Mouse (Mus musculus): ENCODE measurements at regions not wholly inside any gene's neighbourhood (a gene's known extent, or its start where the extent isn't known, plus 50 kb on each side); places are given as distances from the start of the nearest gene placed in this dataset.

GRCm38 (mm10) chr8:10885452-10885851 lies 122.8 kb downstream of the Irs2 start:
- no peak for DNase-seq (ENCODE audit: low read depth in 1 of 2, low spot score in 2 of 2)
- no peaks in the 10 kb centered on the region for H3K27me3 ChIP-seq (ENCODE audit: control insufficient read depth, insufficient read depth, low read length)
- no peak overlapping the region for H3K4me3 ChIP-seq (ENCODE audit: extremely low read depth, insufficient read depth, insufficient read length)
- no peaks in the 10 kb centered on the region for H3K4me1 ChIP-seq (ENCODE audit: control insufficient read depth, insufficient read depth, insufficient read length)
- TF ChIP-seq POLR2A (IDR thresholded peaks at IDR 0.05; ENCODE audit: low read depth, low read length) = no peak
- no peak for TF ChIP-seq CTCF (IDR thresholded peaks at IDR 0.05; ENCODE audit: extremely low read depth, insufficient read depth, insufficient read length, insufficient replicate concordance)
- 85% methylated on average over 3 of the region's 3 CpGs for WGBS
- H3K27ac ChIP-seq (ENCODE audit: insufficient read depth, low read length) = no peak overlapping the region
- H3K36me3 ChIP-seq (ENCODE audit: control insufficient read depth, insufficient read depth, low read length) = no peaks in the 10 kb centered on the region

GRCm38 (mm10) chr8:10883418-10883817 lies 124.8 kb downstream of the Irs2 start:
- Histone ChIP-seq H3K4me1 (ENCODE audit: control insufficient read depth, insufficient read depth, insufficient read length) (no peaks in the 10 kb centered on the region), H3K4me3 (ENCODE audit: extremely low read depth, insufficient read depth, insufficient read length) (no peak overlapping the region), H3K27me3 (ENCODE audit: control insufficient read depth, insufficient read depth, low read length) (no peaks in the 10 kb centered on the region), H3K27ac (ENCODE audit: insufficient read depth, low read length) (no peak overlapping the region), H3K36me3 (ENCODE audit: control insufficient read depth, insufficient read depth, low read length) (no peaks in the 10 kb centered on the region)
- DNase-seq (ENCODE audit: low read depth in 1 of 2, low spot score in 2 of 2) = no peak
- TF ChIP-seq CTCF (IDR thresholded peaks at IDR 0.05; ENCODE audit: extremely low read depth, insufficient read depth, insufficient read length, insufficient replicate concordance) (no peak), POLR2A (IDR thresholded peaks at IDR 0.05; ENCODE audit: low read depth, low read length) (no peak)
- 83% methylated on average over 7 of the region's 7 CpGs for WGBS

GRCm38 (mm10) chr8:10882381-10882780 lies 125.9 kb downstream of the Irs2 start:
- no peaks in the 10 kb centered on the region for H3K27me3 ChIP-seq (ENCODE audit: control insufficient read depth, insufficient read depth, low read length)
- no peak for DNase-seq (ENCODE audit: low read depth in 1 of 2, low spot score in 2 of 2)
- TF ChIP-seq CTCF (IDR thresholded peaks at IDR 0.05; ENCODE audit: extremely low read depth, insufficient read depth, insufficient read length, insufficient replicate concordance) (no peak), POLR2A (IDR thresholded peaks at IDR 0.05; ENCODE audit: low read depth, low read length) (no peak)

GRCm38 (mm10) chr8:10879883-10880282 lies 128.4 kb downstream of the Irs2 start:
- WGBS = 67% methylated on average over 6 of the region's 6 CpGs
- Histone ChIP-seq H3K27ac (ENCODE audit: insufficient read depth, low read length) (no peak overlapping the region), H3K4me1 (ENCODE audit: control insufficient read depth, insufficient read depth, insufficient read length) (no peaks in the 10 kb centered on the region), H3K36me3 (ENCODE audit: control insufficient read depth, insufficient read depth, low read length) (no peaks in the 10 kb centered on the region), H3K27me3 (ENCODE audit: control insufficient read depth, insufficient read depth, low read length) (no peaks in the 10 kb centered on the region), H3K4me3 (ENCODE audit: extremely low read depth, insufficient read depth, insufficient read length) (no peak overlapping the region)
- TF ChIP-seq POLR2A (IDR thresholded peaks at IDR 0.05; ENCODE audit: low read depth, low read length) (no peak), CTCF (IDR thresholded peaks at IDR 0.05; ENCODE audit: extremely low read depth, insufficient read depth, insufficient read length, insufficient replicate concordance) (no peak)
- no peak for DNase-seq (ENCODE audit: low read depth in 1 of 2, low spot score in 2 of 2)

More at GRCm38 (mm10) chr8:10882381-10882780, 125.9 kb downstream of the Irs2 start:
- WGBS = 86% methylated on average over 5 of the region's 5 CpGs
- no peaks in the 10 kb centered on the region for H3K36me3 ChIP-seq (ENCODE audit: control insufficient read depth, insufficient read depth, low read length)
- H3K4me3 ChIP-seq (ENCODE audit: extremely low read depth, insufficient read depth, insufficient read length) = no peak overlapping the region
- no peaks in the 10 kb centered on the region for H3K4me1 ChIP-seq (ENCODE audit: control insufficient read depth, insufficient read depth, insufficient read length)
- no peak overlapping the region for H3K27ac ChIP-seq (ENCODE audit: insufficient read depth, low read length)

- 90% methylated on average over 10 of the region's 10 CpGs for WGBS
- H3K4me3 ChIP-seq (ENCODE audit: extremely low read depth, insufficient read depth, insufficient read length) = no peak overlapping the region
- no peaks in the 10 kb centered on the region for H3K27me3 ChIP-seq (ENCODE audit: control insufficient read depth, insufficient read depth, low read length)
- no peaks in the 10 kb centered on the region for H3K36me3 ChIP-seq (ENCODE audit: control insufficient read depth, insufficient read depth, low read length)
- TF ChIP-seq CTCF (IDR thresholded peaks at IDR 0.05; ENCODE audit: extremely low read depth, insufficient read depth, insufficient read length, insufficient replicate concordance) (no peak), POLR2A (IDR thresholded peaks at IDR 0.05; ENCODE audit: low read depth, low read length) (no peak)
- no peak overlapping the region for H3K27ac ChIP-seq (ENCODE audit: insufficient read depth, low read length)
- no peak for DNase-seq (ENCODE audit: low read depth in 1 of 2, low spot score in 2 of 2)
- H3K4me1 ChIP-seq (ENCODE audit: control insufficient read depth, insufficient read depth, insufficient read length) = no peaks in the 10 kb centered on the region
These were observed 129.0 kb downstream of the Irs2 start for GRCm38 (mm10) chr8:10879049-10879847.

- no peaks in the 10 kb centered on the region for H3K27me3 ChIP-seq (ENCODE audit: control insufficient read depth, insufficient read depth, low read length)
- no peaks in the 10 kb centered on the region for H3K4me1 ChIP-seq (ENCODE audit: control insufficient read depth, insufficient read depth, insufficient read length)
- no peak overlapping the region for H3K4me3 ChIP-seq (ENCODE audit: extremely low read depth, insufficient read depth, insufficient read length)
- TF ChIP-seq CTCF (IDR thresholded peaks at IDR 0.05; ENCODE audit: extremely low read depth, insufficient read depth, insufficient read length, insufficient replicate concordance) (no peak), POLR2A (IDR thresholded peaks at IDR 0.05; ENCODE audit: low read depth, low read length) (no peak)
- 86% methylated on average over 4 of the region's 4 CpGs for WGBS
- H3K27ac ChIP-seq (ENCODE audit: insufficient read depth, low read length) = no peak overlapping the region
- DNase-seq (ENCODE audit: low read depth in 1 of 2, low spot score in 2 of 2) = no peak
- no peaks in the 10 kb centered on the region for H3K36me3 ChIP-seq (ENCODE audit: control insufficient read depth, insufficient read depth, low read length)
These were observed 129.9 kb downstream of the Irs2 start for GRCm38 (mm10) chr8:10878371-10878770.

- WGBS = 87% methylated on average over 6 of the region's 6 CpGs
- Histone ChIP-seq H3K4me1 (ENCODE audit: control insufficient read depth, insufficient read depth, insufficient read length) (peaks cover 3% of the 10 kb centered on the region; the same call in 1 of the 2 replicates), H3K27me3 (ENCODE audit: control insufficient read depth, insufficient read depth, low read length) (no peaks in the 10 kb centered on the region), H3K36me3 (ENCODE audit: control insufficient read depth, insufficient read depth, low read length) (no peaks in the 10 kb centered on the region), H3K4me3 (ENCODE audit: extremely low read depth, insufficient read depth, insufficient read length) (no peak overlapping the region), H3K27ac (ENCODE audit: insufficient read depth, low read length) (no peak overlapping the region)
- no peak for DNase-seq (ENCODE audit: low read depth in 1 of 2, low spot score in 2 of 2)
- TF ChIP-seq CTCF (IDR thresholded peaks at IDR 0.05; ENCODE audit: extremely low read depth, insufficient read depth, insufficient read length, insufficient replicate concordance) = no peak
- no peak for TF ChIP-seq POLR2A (IDR thresholded peaks at IDR 0.05; ENCODE audit: low read depth, low read length)
These were observed 133.1 kb downstream of the Irs2 start for GRCm38 (mm10) chr8:10875170-10875569.
